Mouse (Mus musculus): ENCODE results near the gene Adamts7. TPM values are rescaled to one million over a fixed set of nuclear protein-coding genes. Genes with fewer than 3 reads are reported as not detected.
A peak's percentile ranks its signal among the peaks of the same experiment; 100 is the strongest.

Adamts7 gene
- polyA plus RNA-seq (2014; fragmentation: Nextera tagmentation; extraction: Ambion mirVana), result 8.7 and 9.1 TPM in 2 replicates

DNA sequence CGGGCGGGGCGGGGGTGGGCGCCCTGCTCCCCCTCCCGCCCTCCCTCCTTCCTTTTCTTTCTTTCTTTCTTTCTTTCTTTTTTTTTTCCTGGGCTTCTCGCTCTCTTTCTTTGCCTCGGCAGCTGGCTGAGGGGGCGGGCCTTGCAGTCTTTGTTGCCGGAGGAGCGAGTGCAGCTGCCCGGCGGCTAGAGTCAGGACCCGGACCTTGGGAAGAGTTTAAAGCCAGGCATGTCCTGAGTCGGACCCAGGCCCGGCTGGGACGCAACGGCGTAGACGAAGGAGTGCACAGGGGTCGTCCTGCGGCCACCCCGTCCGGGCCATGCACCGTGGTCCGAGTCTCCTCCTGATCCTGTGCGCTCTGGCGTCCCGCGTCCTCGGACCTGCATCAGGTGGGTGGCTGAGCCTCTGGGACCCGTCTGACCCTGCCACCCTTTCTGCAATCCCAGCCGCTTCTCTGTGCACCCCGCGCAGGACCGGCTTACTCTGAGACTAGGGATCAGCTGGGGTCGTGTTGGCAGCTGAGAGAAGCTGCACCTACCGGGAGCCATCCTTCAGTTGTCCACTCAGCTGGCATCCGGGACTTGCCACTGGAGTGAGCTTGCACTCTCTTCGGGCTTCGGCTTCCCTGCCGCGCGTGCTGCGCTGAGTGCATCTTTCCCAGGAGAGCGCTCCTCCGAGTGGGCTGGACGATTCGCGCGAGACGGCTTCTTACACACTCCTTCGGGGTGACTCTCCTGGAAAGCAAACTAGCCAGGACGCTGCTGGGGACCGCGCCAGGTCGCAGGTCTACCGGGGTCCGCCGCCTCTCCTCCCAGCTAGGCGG lies at the start of gene Adamts7:
Adamts7 (plus strand) TSS at position 144 of the 823 bp plus-strand sequence.
- Histone ChIP-seq H3K4me3 (replicated peaks; ENCODE audit: low read length) (peak within 1 kb of the TSS; percentile 82), H3K36me3 (replicated peaks; ENCODE audit: control insufficient read depth, insufficient read depth) (no peaks in the 10 kb centered on the region), H3K4me2 (replicated peaks) (peak within 1 kb of the TSS; percentile 80), H3K4me1 (replicated peaks; ENCODE audit: control insufficient read depth, insufficient read depth, low read length) (peaks cover 10% of the 10 kb centered on the region), H3K9me3 (ENCODE audit: control insufficient read depth, low read length) (peaks cover 5% of the 10 kb centered on the region; the same call in 1 of the 2 replicates), H3K27ac (peak within 1 kb of the TSS; percentile 60), H3K27me3 (ENCODE audit: control insufficient read depth, insufficient read depth, low read length) (no peaks in the 10 kb centered on the region), H3K9ac (peak within 1 kb of the TSS; percentile 81)
- DNase-seq (ENCODE audit: low spot score), result peak; percentile 68
- ATAC-seq (ENCODE audit: low FRiP score), result peak; percentile 79
- under 1% methylated on average over 54 of the region's 60 CpGs for WGBS

DNA sequence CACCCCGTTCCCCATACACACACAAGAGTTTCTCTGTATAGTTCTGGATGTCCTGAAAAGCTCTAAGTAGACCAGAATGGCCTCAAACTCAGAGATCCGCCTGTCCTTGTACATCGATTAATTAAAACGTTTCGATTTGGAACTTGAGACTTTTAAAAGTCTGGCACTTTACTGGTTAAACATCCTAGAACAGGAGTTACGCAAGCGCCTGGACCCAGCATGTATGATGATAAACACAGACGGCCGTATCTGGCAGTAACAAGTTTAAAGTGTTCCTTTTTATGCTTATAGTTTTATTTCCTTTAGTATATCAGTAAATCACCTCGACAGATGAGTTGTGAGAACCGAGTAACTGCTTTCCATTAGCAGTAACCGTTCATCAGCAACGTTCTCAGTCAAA lies 49.7 kb upstream of the Adamts7 start:
- no peak for DNase-seq (ENCODE audit: low spot score)
- Histone ChIP-seq H3K4me3 (replicated peaks; ENCODE audit: low read length) (peak overlapping the region; percentile 83), H3K27me3 (ENCODE audit: control insufficient read depth, insufficient read depth, low read length) (no peaks in the 10 kb centered on the region), H3K4me1 (replicated peaks; ENCODE audit: control insufficient read depth, insufficient read depth, low read length) (peaks cover 34% of the 10 kb centered on the region), H3K9ac (peak overlapping the region; percentile 89), H3K36me3 (replicated peaks; ENCODE audit: control insufficient read depth, insufficient read depth) (peaks cover 16% of the 10 kb centered on the region; the same call in 1 of the 2 replicates), H3K9me3 (ENCODE audit: control insufficient read depth, low read length) (no peaks in the 10 kb centered on the region), H3K4me2 (replicated peaks) (peak overlapping the region; percentile 86), H3K27ac (peak overlapping the region; percentile 99)
- ATAC-seq (ENCODE audit: low FRiP score), result no peak
- 2% methylated on average over 13 of the region's 13 CpGs for WGBS

DNA sequence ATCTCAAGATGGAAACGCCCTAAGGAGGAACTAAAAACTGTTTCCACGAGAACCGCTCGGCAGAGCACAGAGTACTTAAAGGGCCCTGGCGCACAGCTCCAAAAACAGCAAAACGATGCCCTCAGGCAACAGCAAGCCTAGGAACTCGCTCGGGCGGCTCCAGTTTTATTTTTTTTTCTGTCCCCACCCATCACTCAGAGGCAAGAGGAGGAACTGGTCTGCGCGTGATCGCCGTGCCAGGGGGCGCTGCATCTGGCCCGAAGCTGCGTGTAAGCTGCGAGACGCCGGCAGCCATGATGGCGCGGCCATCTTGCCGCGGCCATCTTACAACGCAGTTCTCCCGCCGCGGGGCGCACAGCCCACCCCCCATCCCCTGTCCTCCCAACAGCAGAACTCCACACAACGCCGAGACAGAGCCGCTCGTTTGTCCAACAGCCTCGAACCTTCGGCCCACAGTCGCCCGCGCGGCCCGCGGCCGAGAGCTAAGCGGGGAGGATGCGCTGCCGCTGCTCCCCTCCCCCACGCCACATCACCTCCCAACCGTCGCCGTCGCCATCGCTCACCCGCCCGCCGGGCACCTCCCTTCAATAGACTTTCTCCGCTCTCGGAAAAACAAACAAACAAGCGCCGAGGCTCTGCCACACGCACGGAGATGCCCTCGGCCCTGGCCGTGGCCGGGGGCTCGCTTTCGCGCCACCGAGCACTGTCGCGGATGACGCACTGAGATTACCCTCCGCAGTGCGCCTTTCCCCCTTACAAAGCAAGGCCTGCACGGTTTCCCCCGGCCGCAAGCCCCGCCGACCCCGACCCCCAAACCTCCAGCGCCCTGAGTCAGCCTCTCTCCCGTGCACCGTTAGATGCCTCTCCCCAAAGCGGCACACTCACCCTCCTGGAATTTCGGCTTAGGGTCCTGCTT lies 49.0 kb upstream of the Adamts7 start:
- DNase-seq (ENCODE audit: low spot score), result peak; percentile 82
- Histone ChIP-seq H3K4me2 (replicated peaks) (peak overlapping the region; percentile 86), H3K4me3 (replicated peaks; ENCODE audit: low read length) (peak overlapping the region; percentile 83), H3K27ac (peak overlapping the region; percentile 99), H3K36me3 (replicated peaks; ENCODE audit: control insufficient read depth, insufficient read depth) (peaks cover 9% of the 10 kb centered on the region; the same call in 1 of the 2 replicates), H3K9ac (peak overlapping the region; percentile 89), H3K27me3 (ENCODE audit: control insufficient read depth, insufficient read depth, low read length) (no peaks in the 10 kb centered on the region), H3K4me1 (replicated peaks; ENCODE audit: control insufficient read depth, insufficient read depth, low read length) (peaks cover 34% of the 10 kb centered on the region), H3K9me3 (ENCODE audit: control insufficient read depth, low read length) (no peaks in the 10 kb centered on the region)
- WGBS, result under 1% methylated on average over 77 of the region's 82 CpGs
- ATAC-seq (ENCODE audit: low FRiP score), result peak; percentile 75

DNA sequence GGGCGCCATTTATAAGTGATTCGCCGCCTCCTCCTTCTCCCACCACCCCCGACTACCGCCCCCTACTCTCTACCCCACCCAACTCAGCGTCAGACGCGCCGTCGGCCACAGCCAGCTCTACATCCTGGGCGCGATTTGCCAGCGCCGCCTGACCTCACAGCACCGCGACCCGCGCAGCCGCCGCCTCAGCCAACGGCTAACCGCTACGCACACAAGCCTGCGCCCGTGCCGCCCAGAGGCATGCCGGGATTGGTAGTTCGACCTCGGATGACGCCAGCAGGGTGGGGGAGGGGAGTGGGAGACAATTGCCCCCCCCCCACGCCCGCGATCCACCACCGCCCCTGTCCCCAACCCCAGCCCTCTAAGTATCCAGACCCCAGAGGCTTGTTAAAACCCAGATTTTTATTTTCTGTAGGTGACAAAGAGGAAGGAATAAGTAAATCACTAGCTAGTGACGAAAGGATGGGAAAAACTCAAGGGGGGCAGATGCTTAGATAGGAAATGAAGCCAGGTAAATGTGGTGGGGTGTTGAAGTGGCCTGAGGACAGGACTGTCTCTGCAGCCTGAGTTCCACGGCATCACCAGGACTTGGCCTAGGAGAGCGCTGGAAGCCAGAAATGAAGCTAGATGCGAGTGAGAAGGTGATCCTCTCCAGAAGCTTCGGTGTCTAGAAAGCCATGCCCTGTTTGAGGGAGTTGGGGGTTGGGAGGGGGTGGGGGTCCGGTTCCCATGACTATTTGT lies 48.1 kb upstream of the Adamts7 start, which contains the start of gene Morf4l1:
Morf4l1 (minus strand) TSS at position 208 of the 741 bp plus-strand sequence.
- DNase-seq (ENCODE audit: low spot score) (peak; percentile 98), ATAC-seq (ENCODE audit: low FRiP score) (peak; percentile 99)
- Histone ChIP-seq H3K9ac (peak within 1 kb of the TSS; percentile 89), H3K4me3 (replicated peaks; ENCODE audit: low read length) (peak within 1 kb of the TSS; percentile 83), H3K4me1 (replicated peaks; ENCODE audit: control insufficient read depth, insufficient read depth, low read length) (peaks cover 28% of the 10 kb centered on the region), H3K27ac (peak within 1 kb of the TSS; percentile 99), H3K36me3 (replicated peaks; ENCODE audit: control insufficient read depth, insufficient read depth) (0 out of 2 replicates have a peak, but pooled peaks cover 1% of the 10 kb centered on the region), H3K9me3 (ENCODE audit: control insufficient read depth, low read length) (no peaks in the 10 kb centered on the region), H3K27me3 (ENCODE audit: control insufficient read depth, insufficient read depth, low read length) (no peaks in the 10 kb centered on the region), H3K4me2 (replicated peaks) (peak within 1 kb of the TSS; percentile 86)
- 1% methylated on average over 39 of the region's 40 CpGs for WGBS

DNA sequence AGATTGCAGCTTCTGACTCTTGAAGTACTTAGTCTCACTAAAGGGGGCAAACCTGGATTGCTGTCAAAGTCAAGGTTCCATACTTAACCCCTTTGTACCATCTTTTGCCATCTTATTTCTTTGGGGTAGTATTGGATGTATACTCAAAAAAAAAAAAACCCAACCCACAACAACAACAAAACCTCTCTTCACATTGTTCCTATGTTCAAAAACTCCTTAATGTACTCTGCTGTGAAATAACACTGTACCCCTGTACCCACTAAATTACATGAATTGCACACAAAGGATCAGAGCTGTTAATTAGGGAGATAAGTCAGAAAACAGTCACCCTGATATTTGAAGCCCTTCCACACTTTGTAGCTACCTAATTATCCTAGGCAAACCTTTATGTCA lies 47.6 kb upstream of the Adamts7 start:
- DNase-seq (ENCODE audit: low spot score), result no peak
- peaks cover 23% of the 10 kb centered on the region for H3K4me1 ChIP-seq (replicated peaks; ENCODE audit: control insufficient read depth, insufficient read depth, low read length)
- no peaks in the 10 kb centered on the region for H3K27me3 ChIP-seq (ENCODE audit: control insufficient read depth, insufficient read depth, low read length)
- peak overlapping the region; percentile 83 for H3K4me3 ChIP-seq (replicated peaks; ENCODE audit: low read length)
- peak overlapping the region; percentile 99 for H3K27ac ChIP-seq
- H3K36me3 ChIP-seq (replicated peaks; ENCODE audit: control insufficient read depth, insufficient read depth), result no peaks in the 10 kb centered on the region
- peak overlapping the region; percentile 81 for H3K4me2 ChIP-seq (replicated peaks)
- no peaks in the 10 kb centered on the region for H3K9me3 ChIP-seq (ENCODE audit: control insufficient read depth, low read length)
- peak overlapping the region; percentile 84 for H3K9ac ChIP-seq
- no peak for ATAC-seq (ENCODE audit: low FRiP score)

DNA sequence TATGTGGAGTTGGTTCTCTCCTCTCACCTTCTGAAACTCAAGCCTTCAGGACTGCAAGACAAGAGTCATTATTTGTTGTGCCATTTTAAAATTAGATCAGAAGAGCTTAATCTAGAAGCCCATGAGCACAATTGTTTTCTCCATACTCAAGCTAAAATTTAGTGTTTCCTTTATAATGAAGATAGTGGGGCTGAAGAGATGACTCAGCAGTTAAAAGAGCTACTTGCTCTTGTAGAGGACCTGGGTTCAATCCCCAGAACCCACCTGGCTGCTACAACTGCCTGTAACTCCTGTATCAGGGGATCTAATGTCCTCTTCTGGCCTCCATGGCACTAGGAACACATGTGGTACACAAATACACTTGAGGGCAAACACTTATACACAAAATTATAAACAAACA lies 45.6 kb upstream of the Adamts7 start:
- Histone ChIP-seq H3K9ac (no peak overlapping the region), H3K9me3 (ENCODE audit: control insufficient read depth, low read length) (no peaks in the 10 kb centered on the region), H3K4me3 (replicated peaks; ENCODE audit: low read length) (no peak overlapping the region), H3K4me2 (replicated peaks) (no peak overlapping the region), H3K27ac (no peak overlapping the region), H3K4me1 (replicated peaks; ENCODE audit: control insufficient read depth, insufficient read depth, low read length) (peaks cover 8% of the 10 kb centered on the region), H3K27me3 (ENCODE audit: control insufficient read depth, insufficient read depth, low read length) (no peaks in the 10 kb centered on the region), H3K36me3 (replicated peaks; ENCODE audit: control insufficient read depth, insufficient read depth) (no peaks in the 10 kb centered on the region)
- no peak for DNase-seq (ENCODE audit: low spot score)
- no peak for ATAC-seq (ENCODE audit: low FRiP score)

DNA sequence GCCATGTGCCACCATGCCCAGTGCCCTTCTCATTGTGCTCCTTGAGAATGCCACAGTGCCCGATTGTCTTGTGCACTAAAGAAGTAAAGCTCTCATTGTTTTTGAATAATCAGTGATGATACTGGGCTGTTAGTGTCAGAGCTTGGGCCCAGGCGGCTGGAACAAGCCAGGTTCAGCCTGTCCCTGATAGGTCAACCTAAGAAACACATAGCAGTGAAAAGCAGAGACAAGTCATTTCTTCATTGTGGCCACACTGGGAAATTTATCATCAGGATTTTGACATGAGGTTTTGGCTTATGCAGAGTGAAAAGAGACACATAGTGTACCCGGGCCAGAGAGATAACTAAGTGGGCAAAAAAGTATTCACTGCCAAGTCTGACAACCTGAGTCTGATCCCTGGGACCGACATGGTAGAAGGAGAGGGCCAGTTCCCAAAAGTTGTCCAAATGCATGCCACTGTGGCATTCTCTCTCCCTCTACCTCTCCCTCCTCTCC lies 40.6 kb upstream of the Adamts7 start:
- no peak for ATAC-seq (ENCODE audit: low FRiP score)
- DNase-seq (ENCODE audit: low spot score), result no peak
- WGBS, result 76% methylated on average over 4 of the region's 4 CpGs
- Histone ChIP-seq H3K27me3 (ENCODE audit: control insufficient read depth, insufficient read depth, low read length) (no peaks in the 10 kb centered on the region), H3K9me3 (ENCODE audit: control insufficient read depth, low read length) (no peaks in the 10 kb centered on the region), H3K4me1 (replicated peaks; ENCODE audit: control insufficient read depth, insufficient read depth, low read length) (0 out of 2 replicates have a peak, but pooled peaks cover 5% of the 10 kb centered on the region), H3K4me3 (replicated peaks; ENCODE audit: low read length) (no peak overlapping the region), H3K9ac (no peak overlapping the region), H3K4me2 (replicated peaks) (no peak overlapping the region), H3K36me3 (replicated peaks; ENCODE audit: control insufficient read depth, insufficient read depth) (no peaks in the 10 kb centered on the region), H3K27ac (no peak overlapping the region)

DNA sequence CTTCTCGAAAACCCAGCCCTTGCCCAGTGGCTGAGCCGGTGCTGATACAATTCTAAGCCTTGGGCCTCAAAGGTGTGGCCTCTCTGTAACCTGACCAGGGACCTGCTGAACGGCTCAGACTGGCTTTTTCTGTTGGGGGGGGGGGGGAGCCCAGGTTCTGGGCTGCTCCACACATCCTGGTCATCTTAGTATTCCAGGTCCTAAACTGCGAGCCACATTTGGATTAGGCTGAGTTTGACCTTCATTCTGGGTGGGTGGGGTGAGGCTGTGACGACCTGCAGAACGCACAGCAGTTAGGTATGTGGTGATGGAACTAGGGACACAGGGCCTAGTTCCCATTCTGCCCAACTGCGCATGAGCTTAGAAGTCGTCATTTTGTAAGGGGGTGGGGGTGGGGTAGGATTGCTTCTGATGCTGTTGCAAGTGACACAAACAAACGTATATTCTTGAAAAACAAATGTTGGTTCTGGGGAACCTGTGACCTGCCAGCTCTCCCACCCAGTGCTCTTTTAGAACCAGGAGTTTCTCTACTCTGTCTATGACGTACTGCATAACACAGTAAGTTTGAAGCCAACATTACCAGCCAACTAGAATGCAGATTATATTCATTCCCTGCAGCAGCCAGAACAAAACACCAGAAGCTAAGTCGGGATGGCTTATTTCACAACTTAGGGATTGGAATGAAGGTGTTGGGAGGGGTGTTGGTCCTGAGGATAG lies 38.6 kb upstream of the Adamts7 start:
- no peaks in the 10 kb centered on the region for H3K27me3 ChIP-seq (ENCODE audit: control insufficient read depth, insufficient read depth, low read length)
- 0 out of 2 replicates have a peak, but pooled peaks cover 5% of the 10 kb centered on the region for H3K4me1 ChIP-seq (replicated peaks; ENCODE audit: control insufficient read depth, insufficient read depth, low read length)
- H3K4me2 ChIP-seq (replicated peaks), result peak overlapping the region; percentile 26; the same call in 1 of the 2 replicates
- DNase-seq (ENCODE audit: low spot score), result no peak
- 0 out of 2 replicates have a peak overlapping the region, but pooled peaks have one; percentile 4 for H3K27ac ChIP-seq
- no peak overlapping the region for H3K4me3 ChIP-seq (replicated peaks; ENCODE audit: low read length)
- 38% methylated on average over 11 of the region's 11 CpGs for WGBS
- H3K9ac ChIP-seq, result no peak overlapping the region
- H3K36me3 ChIP-seq (replicated peaks; ENCODE audit: control insufficient read depth, insufficient read depth), result no peaks in the 10 kb centered on the region
- no peak for ATAC-seq (ENCODE audit: low FRiP score)
- H3K9me3 ChIP-seq (ENCODE audit: control insufficient read depth, low read length), result no peaks in the 10 kb centered on the region
